Mouse (Mus musculus) bone marrow macrophage, adult 2 months (primary cell): ENCODE measurements around the gene Doc2a.

ENCODE experiments used
- CTCF ChIP-seq: IDR thresholded peaks from 2 replicates; pipeline ENCODE4 v1.5.1; 2012; ENCODE audit warnings: low read depth, mild to moderate bottlenecking, low read length, moderate library complexity
- POLR2A ChIP-seq: IDR thresholded peaks from 2 replicates; pipeline ENCODE4 v1.6.1; 2012; ENCODE audit warnings: mild to moderate bottlenecking, low read depth, low read length, borderline replicate concordance

GRCm38 (mm10) chr7:126803751-126804150 lies 43.5 kb upstream of the Doc2a start:
- TF ChIP-seq POLR2A (no peak), CTCF (no peak)
